Comparison of ENCODE assay signal across 18 mouse cellular contexts in the genomic region with DNA sequence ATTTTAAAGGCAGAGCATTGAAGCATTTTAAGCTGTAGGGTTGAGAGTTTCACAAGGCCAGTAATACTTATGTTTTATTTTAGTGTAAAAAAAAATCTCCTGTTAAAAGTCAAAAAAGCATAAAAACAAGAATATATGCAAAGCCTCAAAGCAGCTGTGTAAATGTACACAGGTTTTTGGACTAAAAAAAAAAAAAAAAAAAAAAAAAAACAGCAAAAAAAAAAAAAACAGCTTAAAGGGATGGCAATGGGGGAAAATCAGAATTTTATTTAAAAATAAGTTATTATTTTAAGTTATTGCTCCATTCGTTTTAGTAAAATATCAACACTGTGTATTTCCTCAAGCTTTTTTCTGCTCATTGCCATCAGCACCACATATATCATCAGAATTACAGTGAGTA.
DNase-seq lines count a peak whose midpoint lies in the region; TF ChIP-seq lines count a peak whose summit lies in the region.
"Had no signal": no experiment of that assay in that cellular context is flagged by ENCODE, and none has a peak within 500 bp of the region (broad histone marks: within the 10 kb centered on the region; RNA-seq: fewer than 3 reads in every experiment).

No protein-coding gene starts in this region.

- TF ChIP-seq CTCF in CH12.LX (conservative IDR thresholded peaks at IDR 0.05 in 1 of 2, IDR thresholded peaks at IDR 0.05 in 1 of 2; ENCODE audit: low read depth in 2 of 2, low read length in 2 of 2) (no peak), MEL (IDR thresholded peaks at IDR 0.05 in 2 of 3, conservative IDR thresholded peaks at IDR 0.05 in 1 of 3; ENCODE audit: control insufficient read depth in 1 of 3, insufficient read depth in 1 of 3, low read depth in 2 of 3, low read length in 3 of 3, poor library complexity in 1 of 3, severe bottlenecking in 1 of 3) (no peak)

- in situ Hi-C loops in CH12.LX (cut with MboI; ENCODE audit: low pct_ligation_motif_present, low pct_unique_long_range_greater_than_20kb, low sequenced_read_pairs), result no loop called here

- H3K36me3 ChIP-seq in CH12.LX (replicated peaks in 1 of 2; ENCODE audit: control insufficient read depth in 1 of 2, insufficient read depth in 1 of 2, low read length in 1 of 2) (no peaks in the 10 kb centered on the region), MEL (ENCODE audit: control insufficient read depth in 1 of 2, insufficient read depth in 2 of 2, low read length in 2 of 2) (peaks cover 0 to 8% of the 10 kb centered on the region in 2 experiments; a peak in 2 of 4 replicates)
- H3K36me3 ChIP-seq: G1E had no signal

- H3K9ac ChIP-seq in CH12.LX (ENCODE audit: insufficient read depth, low read depth) (no peak overlapping the region), MEL (ENCODE audit: control insufficient read depth, low read depth, low read length, poor library complexity, severe bottlenecking) (no peak overlapping the region)

- TF ChIP-seq RAD21 in CH12.LX (IDR thresholded peaks at IDR 0.05; ENCODE audit: low read depth, low read length) (no peak), MEL (IDR thresholded peaks at IDR 0.05; ENCODE audit: low read depth, low read length) (no peak)

- H3K79me2 ChIP-seq in CH12.LX (replicated peaks; ENCODE audit: control insufficient read depth, extremely low read depth, insufficient read depth, poor library complexity, severe bottlenecking) (no peaks in the 10 kb centered on the region), MEL (ENCODE audit: control insufficient read depth, insufficient read depth, low read length, poor library complexity) (no peaks in the 10 kb centered on the region)

- intact Hi-C loops in left cerebral cortex, postnatal 36 days (cut with DNase I), result no loop called here

- no peaks in the 10 kb centered on the region for H3K27me3 ChIP-seq in CH12.LX (replicated peaks)
- no peaks in the 10 kb centered on the region for H3K27me3 ChIP-seq in MEL (ENCODE audit: control insufficient read depth in 1 of 2, insufficient read depth in 2 of 2, low read length in 2 of 2)
- H3K27me3 ChIP-seq: Patski had no signal

- H3K4me1 ChIP-seq in CH12.LX (ENCODE audit: control insufficient read depth in 1 of 2, insufficient read depth in 2 of 2) (peaks cover 0 to 12% of the 10 kb centered on the region in 2 experiments; a peak in 2 of 4 replicates), MEL (ENCODE audit: control insufficient read depth in 1 of 2, insufficient read depth in 2 of 2, low read length in 2 of 2) (peaks cover 5 to 6% of the 10 kb centered on the region in 2 experiments)

- dilution Hi-C loops in CH12.LX (cut with MboI; ENCODE audit: extremely low pct_ligation_motif_present, extremely low pct_unique_long_range_greater_than_20kb, low sequenced_read_pairs), result no loop called here

- H3K9me3 ChIP-seq in CH12.LX (replicated peaks; ENCODE audit: low read length), result no peaks in the 10 kb centered on the region
- no peaks in the 10 kb centered on the region for H3K9me3 ChIP-seq in MEL (replicated peaks; ENCODE audit: insufficient read depth, low read length)

- H3K4me2 ChIP-seq in CH12.LX (ENCODE audit: insufficient read depth, low read depth, poor library complexity, severe bottlenecking), result no peak overlapping the region

- H3K27ac ChIP-seq in CH12.LX (ENCODE audit: insufficient read depth, low read depth), result no peak overlapping the region
- no peak overlapping the region for H3K27ac ChIP-seq in MEL (ENCODE audit: control insufficient read depth, low read depth, low read length)

- H3K4me3 ChIP-seq in CH12.LX (replicated peaks in 1 of 3; ENCODE audit: low read depth in 2 of 3, low read length in 2 of 3, poor library complexity in 1 of 3) (no peak overlapping the region), MEL (ENCODE audit: control insufficient read depth in 1 of 2, insufficient read depth in 1 of 2, low read depth in 2 of 2, low read length in 2 of 2) (no peak overlapping the region)

- DNase-seq in CH12.LX (ENCODE audit: extremely low read depth) (no peak), MEL (ENCODE audit: low read depth, low spot score) (no peak)
- no peak for DNase-seq in urinary bladder, postnatal 4 days (ENCODE audit: low spot score in 2 of 2)
- DNase-seq in left cerebral cortex, postnatal 36 days (ENCODE audit: low spot score in 2 of 2), result no peak
- DNase-seq: adrenal gland, adult 2 months; adrenal gland, adult 8-10 months; adrenal gland, postnatal 10 days; adrenal gland, postnatal 14 days; adrenal gland, postnatal 25 days; adrenal gland, postnatal 36 days; B cell, adult 2 months; cerebellum, adult 11 months; cerebellum, adult 11-12 months; cerebellum, adult 18-20 months; cerebellum, adult 2 months; cerebellum, adult 8-10 months had no signal

- no peak for TF ChIP-seq EP300 in CH12.LX (IDR thresholded peaks at IDR 0.05; ENCODE audit: low read length)
- TF ChIP-seq EP300 in MEL (IDR thresholded peaks at IDR 0.05; ENCODE audit: low read depth in 1 of 2, low read length in 2 of 2), result no peak

- TF ChIP-seq POLR2A in CH12.LX (IDR thresholded peaks at IDR 0.05; ENCODE audit: low read depth, low read length), result no peak
- TF ChIP-seq POLR2A in MEL (IDR thresholded peaks at IDR 0.05; ENCODE audit: control insufficient read depth in 1 of 2, insufficient read depth in 1 of 2, low read depth in 1 of 2, low read length in 2 of 2, poor library complexity in 1 of 2), result no peak

TF ChIP-seq in CH12.LX, 34 proteins besides CTCF, POLR2A, EP300 and RAD21:
- TF ChIP-seq GABPA (IDR thresholded peaks at IDR 0.05; ENCODE audit: insufficient replicate concordance, low read depth, low read length), result no peak
- no peak for TF ChIP-seq MYC (IDR thresholded peaks at IDR 0.05; ENCODE audit: low read depth, low read length)
- TF ChIP-seq SMC3 (IDR thresholded peaks at IDR 0.05; ENCODE audit: low read depth, low read length), result no peak
- TF ChIP-seq TCF12 (IDR thresholded peaks at IDR 0.05; ENCODE audit: low read depth, low read length), result no peak
- peak; percentile 79 for TF ChIP-seq ZNF384 (IDR thresholded peaks at IDR 0.05; ENCODE audit: low read depth, low read length)
TF ChIP-seq in CH12.LX: peak in this region for 1.

TF ChIP-seq in MEL, 35 proteins besides CTCF, POLR2A, EP300 and RAD21:
- TF ChIP-seq ZNF384 (IDR thresholded peaks at IDR 0.05; ENCODE audit: low read depth, low read length) (peak; percentile 60), TAL1 (IDR thresholded peaks at IDR 0.05; ENCODE audit: low read length) (no peak)
TF ChIP-seq in MEL: peak in this region for 1.

Comparison
In these comparisons a context has a peak if more than half of its experiments do, and no peak if none do; other contexts are left out.
1. Of the 35 proteins assayed by ChIP-seq in both MEL and CH12.LX: peak only in MEL: none; only in CH12.LX: none; in both: ZNF384; in neither: 34.